In the genomic region with DNA sequence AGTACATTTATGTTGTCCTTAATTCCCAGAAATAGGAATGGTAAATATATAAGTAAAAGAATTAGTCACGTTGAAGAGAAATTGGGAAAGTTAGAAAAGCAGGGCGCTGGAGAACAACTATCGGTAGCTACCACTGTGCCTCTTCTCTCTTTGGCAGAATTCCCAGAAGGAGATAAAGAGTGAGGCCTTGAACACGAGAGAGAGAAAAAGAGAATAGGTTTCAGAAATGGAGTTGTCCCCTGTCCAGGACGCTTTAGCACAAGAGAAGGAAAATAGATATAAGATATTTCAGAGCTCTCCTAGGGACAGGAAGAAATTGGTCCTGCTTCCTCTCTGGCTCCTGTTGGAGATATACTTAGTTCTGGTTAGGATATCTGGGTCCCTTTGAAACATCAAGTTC, we compare ENCODE assay signal across 19 mouse cellular contexts. TPM values are rescaled to one million over a fixed set of nuclear protein-coding genes. Genes with fewer than 3 reads are reported as not detected.
"Had no signal": no experiment of that assay in that cellular context is flagged by ENCODE, and none has a peak within 500 bp of the region (broad histone marks: within the 10 kb centered on the region; RNA-seq: fewer than 3 reads in every experiment).

No protein-coding gene starts in this region.

- H3K4me3 ChIP-seq: left cerebral cortex, adult 2 months; limb, embryonic 10.5 days; liver, embryonic 15.5 days; midbrain, embryonic 13.5 days; neural tube, embryonic 12.5 days had no signal

- H3K9me3 ChIP-seq: limb, embryonic 10.5 days; liver, embryonic 15.5 days; megakaryocyte, embryonic 14.5 days; midbrain, embryonic 13.5 days; neural tube, embryonic 12.5 days had no signal

- H3K36me3 ChIP-seq: limb, embryonic 10.5 days; liver, embryonic 15.5 days; midbrain, embryonic 13.5 days; neural tube, embryonic 12.5 days had no signal

- H3K4me2 ChIP-seq: liver, embryonic 11.5 days; liver, embryonic 15.5 days; midbrain, embryonic 13.5 days; neural tube, embryonic 12.5 days had no signal

- H3K4me1 ChIP-seq: neural tube, embryonic 12.5 days had no signal

- H3K9ac ChIP-seq: liver, embryonic 15.5 days; midbrain, embryonic 13.5 days; neural tube, embryonic 12.5 days had no signal

- ATAC-seq: midbrain, embryonic 13.5 days had no signal

- H3K27me3 ChIP-seq: megakaryocyte, embryonic 14.5 days; midbrain, embryonic 13.5 days; neural tube, embryonic 12.5 days had no signal

- H3K27ac ChIP-seq: left cerebral cortex, adult 2 months; limb, embryonic 10.5 days; liver, embryonic 15.5 days; macrophage; midbrain, embryonic 13.5 days; neural tube, embryonic 12.5 days had no signal

- DNase-seq: kidney, postnatal 10 days; lung, adult 2 months; lung, postnatal 14 days; right cerebral cortex, postnatal 4 days; spleen, adult 18-20 months; thymus, adult 2 months; thymus, postnatal 25 days had no signal

RNA-seq across cellular contexts. Expression of gene Serpinb6c, which starts 31.6 kb away (rescaled TPM):
- total RNA-seq: neutrophil, adult 5-6 weeks had no signal
- polyA plus RNA-seq: kidney, embryonic 14.5 days; large intestine, adult 2 months; liver, embryonic 11.5 days; liver, embryonic 15.5 days; lung, adult 2 months; macrophage; midbrain, embryonic 13.5 days; stomach, embryonic 14.5 days had no signal
